Comparison of ENCODE assay signal across 8 mouse cellular contexts in genomic region chr7:127393944-127394333, GRCm38 (mm10). TPM values are rescaled to one million over a fixed set of nuclear protein-coding genes. Genes with fewer than 3 reads are reported as not detected.
DNase-seq lines count a peak whose midpoint lies in the region; ATAC-seq and TF ChIP-seq lines count a peak whose summit lies in the region.

No protein-coding gene starts in this region.

- 0 out of 2 replicates have a peak overlapping the region, but pooled peaks have one; percentile 1 for H3K9ac ChIP-seq in liver, adult 2 months (ENCODE audit: low read depth, low read length)
- peak overlapping the region; percentile 37; the same call in 1 of the 2 replicates for H3K9ac ChIP-seq in embryonic facial prominence, embryonic 15.5 days
- H3K9ac ChIP-seq in limb, embryonic 11.5 days (ENCODE audit: low read length): peak overlapping the region; percentile 44
- peak overlapping the region; percentile 56 for H3K9ac ChIP-seq in neural tube, embryonic 15.5 days (replicated peaks)

- no peak overlapping the region for H3K27ac ChIP-seq in liver, adult 2 months (replicated peaks; ENCODE audit: insufficient read depth, low read depth, low read length)
- peak overlapping the region; percentile 79 for H3K27ac ChIP-seq in embryonic facial prominence, embryonic 15.5 days (replicated peaks)
- H3K27ac ChIP-seq in limb, embryonic 11.5 days (replicated peaks; ENCODE audit: low read depth, low read length): 0 out of 2 replicates have a peak overlapping the region, but pooled peaks have one; percentile 39
- H3K27ac ChIP-seq in neural tube, embryonic 15.5 days (replicated peaks): peak overlapping the region; percentile 81

- peaks cover 6% of the 10 kb centered on the region for H3K4me1 ChIP-seq in liver, adult 2 months (ENCODE audit: control insufficient read depth, insufficient read depth, low read length)
- peaks cover 14% of the 10 kb centered on the region for H3K4me1 ChIP-seq in embryonic facial prominence, embryonic 15.5 days
- H3K4me1 ChIP-seq in limb, embryonic 11.5 days (ENCODE audit: control insufficient read depth, insufficient read depth, low read length): peaks cover 6% of the 10 kb centered on the region; the same call in 1 of the 2 replicates
- H3K4me1 ChIP-seq in neural tube, embryonic 15.5 days: peaks cover 18% of the 10 kb centered on the region

- TF ChIP-seq POLR2A in liver, adult 2 months (IDR thresholded peaks at IDR 0.05; ENCODE audit: extremely low read depth, insufficient read depth, low read length): no peak

- TF ChIP-seq CTCF in liver, adult 2 months (IDR thresholded peaks at IDR 0.05; ENCODE audit: low read depth, low read length): no peak

- no peaks in the 10 kb centered on the region for H3K36me3 ChIP-seq in liver, adult 2 months (ENCODE audit: control insufficient read depth, insufficient read depth, low read length)
- H3K36me3 ChIP-seq in embryonic facial prominence, embryonic 15.5 days: peaks cover 15% of the 10 kb centered on the region; the same call in 1 of the 2 replicates
- H3K36me3 ChIP-seq in limb, embryonic 11.5 days (ENCODE audit: control insufficient read depth, insufficient read depth, low read length): no peaks in the 10 kb centered on the region; the same call in 1 of the 2 replicates
- H3K36me3 ChIP-seq in neural tube, embryonic 15.5 days: no peaks in the 10 kb centered on the region; the same call in 1 of the 2 replicates

- H3K4me2 ChIP-seq in embryonic facial prominence, embryonic 15.5 days (replicated peaks): peak overlapping the region; percentile 70
- peak overlapping the region; percentile 61 for H3K4me2 ChIP-seq in limb, embryonic 11.5 days (ENCODE audit: low read depth, severe bottlenecking)
- H3K4me2 ChIP-seq in neural tube, embryonic 15.5 days: peak overlapping the region; percentile 76

- H3K79me2 ChIP-seq in liver, adult 2 months (ENCODE audit: control insufficient read depth, insufficient read depth, low read length): peaks cover 9% of the 10 kb centered on the region; the same call in 1 of the 2 replicates

- no peak for ATAC-seq in embryonic facial prominence, embryonic 15.5 days (ENCODE audit: insufficient number of reproducible peaks, low FRiP score, low TSS enrichment, low read depth)
- ATAC-seq in limb, embryonic 11.5 days (ENCODE audit: insufficient number of reproducible peaks, low FRiP score, low TSS enrichment, low read depth): 0 out of 2 replicates have a peak, but pooled peaks have one; percentile 14
- ATAC-seq in neural tube, embryonic 15.5 days (ENCODE audit: low FRiP score): no peak

- H3K27me3 ChIP-seq in liver, adult 2 months (ENCODE audit: control insufficient read depth, insufficient read depth, low read length): no peaks in the 10 kb centered on the region
- H3K27me3 ChIP-seq in embryonic facial prominence, embryonic 15.5 days: 0 out of 2 replicates have a peak, but pooled peaks cover 5% of the 10 kb centered on the region
- H3K27me3 ChIP-seq in limb, embryonic 11.5 days (ENCODE audit: control insufficient read depth, insufficient read depth, low read length): no peaks in the 10 kb centered on the region
- H3K27me3 ChIP-seq in neural tube, embryonic 15.5 days (replicated peaks): peaks cover 4% of the 10 kb centered on the region; the same call in 1 of the 2 replicates

- WGBS in liver, adult 2 months: 7% methylated on average over 7 of the region's 7 CpGs
- WGBS in embryonic facial prominence, embryonic 15.5 days: 21% methylated on average over 7 of the region's 7 CpGs
- 29% methylated on average over 7 of the region's 7 CpGs for WGBS in limb, embryonic 11.5 days
- 20% methylated on average over 7 of the region's 7 CpGs for WGBS in neural tube, embryonic 15.5 days

- DNase-seq in liver, adult 2 months (ENCODE audit: extremely low read depth, low read depth, low spot score): no peak
- DNase-seq in liver: no peak
- DNase-seq in limb, embryonic 11.5 days (ENCODE audit: low spot score): no peak
- no peak for DNase-seq in thymus, postnatal 4 days
- no peak for DNase-seq in adrenal gland, postnatal 25 days
- no peak for DNase-seq in adrenal gland, adult 18-20 months (ENCODE audit: low spot score in 2 of 2)

- H3K4me3 ChIP-seq in liver, adult 2 months (ENCODE audit: insufficient read depth, low read depth, low read length): peak overlapping the region; percentile 27
- H3K4me3 ChIP-seq in embryonic facial prominence, embryonic 15.5 days (replicated peaks): peak overlapping the region; percentile 63
- peak overlapping the region; percentile 63 for H3K4me3 ChIP-seq in limb, embryonic 11.5 days (ENCODE audit: low read depth, low read length)
- peak overlapping the region; percentile 68 for H3K4me3 ChIP-seq in neural tube, embryonic 15.5 days (replicated peaks)

- no peaks in the 10 kb centered on the region for H3K9me3 ChIP-seq in embryonic facial prominence, embryonic 15.5 days (replicated peaks)
- H3K9me3 ChIP-seq in limb, embryonic 11.5 days (ENCODE audit: control insufficient read depth, low read length): no peaks in the 10 kb centered on the region
- no peaks in the 10 kb centered on the region for H3K9me3 ChIP-seq in neural tube, embryonic 15.5 days (replicated peaks)

RNA-seq across cellular contexts. Expression of gene E430018J23Rik, which starts 0.5 kb away (rescaled TPM):
- total RNA-seq in liver, adult 2 months (2014; rRNA removed): 4.9 and 5.8 TPM in 2 replicates
- polyA plus RNA-seq in liver, adult 2 months (2012; rRNA removed): 5.4 and 7.7 TPM in 2 replicates
- 8.4 and 9.2 TPM in 2 replicates for polyA plus RNA-seq in embryonic facial prominence, embryonic 15.5 days (2015; fragmentation: Nextera tagmentation; extraction: Ambion mirVana)
- polyA plus RNA-seq in limb, embryonic 11.5 days (2014; fragmentation: Nextera tagmentation; extraction: Ambion mirVana): 7.4 and 9.0 TPM in 2 replicates
- 5.0 and 5.2 TPM in 2 replicates for polyA plus RNA-seq in neural tube, embryonic 15.5 days (2015; fragmentation: Nextera tagmentation; extraction: Ambion mirVana)
- total RNA-seq in adrenal gland, postnatal 25 days (2021): 9.6 and 10.7 TPM in 2 replicates
- total RNA-seq in adrenal gland, adult 18-20 months (2021): 1 to 10 TPM; 8.2 to 8.4 TPM

RNA-seq across cellular contexts. Expression of gene 9130019O22Rik, which starts 7.0 kb away (rescaled TPM):
- total RNA-seq in liver, adult 2 months (2014; rRNA removed): 2.0 and 2.3 TPM in 2 replicates
- polyA plus RNA-seq in liver, adult 2 months (2012; rRNA removed): 1.6 and 2.0 TPM in 2 replicates
- 5.3 and 6.2 TPM in 2 replicates for polyA plus RNA-seq in embryonic facial prominence, embryonic 15.5 days (2015; fragmentation: Nextera tagmentation; extraction: Ambion mirVana)
- polyA plus RNA-seq in limb, embryonic 11.5 days (2014; fragmentation: Nextera tagmentation; extraction: Ambion mirVana): 6.3 and 6.8 TPM in 2 replicates
- polyA plus RNA-seq in neural tube, embryonic 15.5 days (2015; fragmentation: Nextera tagmentation; extraction: Ambion mirVana): 4.4 and 4.8 TPM in 2 replicates
- total RNA-seq in adrenal gland, postnatal 25 days (2021): 5.3 and 5.9 TPM in 2 replicates
- 1 to 10 TPM; 4.1 to 5.0 TPM for total RNA-seq in adrenal gland, adult 18-20 months (2021)

RNA-seq across cellular contexts. Expression of gene Zfp764, which starts 12.7 kb away (rescaled TPM):
- 1.8 and 2.5 TPM in 2 replicates for total RNA-seq in liver, adult 2 months (2014; rRNA removed)
- polyA plus RNA-seq in liver, adult 2 months (2012; rRNA removed): 1.3 and 1.8 TPM in 2 replicates
- polyA plus RNA-seq in embryonic facial prominence, embryonic 15.5 days (2015; fragmentation: Nextera tagmentation; extraction: Ambion mirVana): 8.9 and 9.2 TPM in 2 replicates
- polyA plus RNA-seq in limb, embryonic 11.5 days (2014; fragmentation: Nextera tagmentation; extraction: Ambion mirVana): 7.5 and 7.7 TPM in 2 replicates
- 4.2 and 6.3 TPM in 2 replicates for polyA plus RNA-seq in neural tube, embryonic 15.5 days (2015; fragmentation: Nextera tagmentation; extraction: Ambion mirVana)
- 7.5 and 8.0 TPM in 2 replicates for total RNA-seq in adrenal gland, postnatal 25 days (2021)
- total RNA-seq in adrenal gland, adult 18-20 months (2021): 1 to 10 TPM; 6.6 to 6.9 TPM

RNA-seq across cellular contexts. Expression of gene Zfp747, which starts 18.1 kb away (rescaled TPM):
- total RNA-seq in liver, adult 2 months (2014; rRNA removed): 3.6 and 3.7 TPM in 2 replicates
- 3.0 and 4.0 TPM in 2 replicates for polyA plus RNA-seq in liver, adult 2 months (2012; rRNA removed)
- polyA plus RNA-seq in embryonic facial prominence, embryonic 15.5 days (2015; fragmentation: Nextera tagmentation; extraction: Ambion mirVana): 10.6 and 12.3 TPM in 2 replicates
- 8.6 and 9.2 TPM in 2 replicates for polyA plus RNA-seq in limb, embryonic 11.5 days (2014; fragmentation: Nextera tagmentation; extraction: Ambion mirVana)
- polyA plus RNA-seq in neural tube, embryonic 15.5 days (2015; fragmentation: Nextera tagmentation; extraction: Ambion mirVana): 8.1 and 8.5 TPM in 2 replicates
- total RNA-seq in adrenal gland, postnatal 25 days (2021): 8.3 and 11.2 TPM in 2 replicates
- total RNA-seq in adrenal gland, adult 18-20 months (2021): 10 to 100 TPM; 10.4 to 13.0 TPM

RNA-seq across cellular contexts. Expression of gene Zfp688, which starts 27.9 kb away (rescaled TPM):
- 2.9 and 3.0 TPM in 2 replicates for total RNA-seq in liver, adult 2 months (2014; rRNA removed)
- 8.5 and 9.4 TPM in 2 replicates for polyA plus RNA-seq in liver, adult 2 months (2012; rRNA removed)
- 24.1 and 24.8 TPM in 2 replicates for polyA plus RNA-seq in embryonic facial prominence, embryonic 15.5 days (2015; fragmentation: Nextera tagmentation; extraction: Ambion mirVana)
- 33.7 and 37.7 TPM in 2 replicates for polyA plus RNA-seq in limb, embryonic 11.5 days (2014; fragmentation: Nextera tagmentation; extraction: Ambion mirVana)
- 29.2 and 30.6 TPM in 2 replicates for polyA plus RNA-seq in neural tube, embryonic 15.5 days (2015; fragmentation: Nextera tagmentation; extraction: Ambion mirVana)
- total RNA-seq in adrenal gland, postnatal 25 days (2021): 13.3 and 23.3 TPM in 2 replicates
- 10 to 100 TPM in 1 of 2 experiments, 1 to 10 TPM in 1; 9.9 to 11.4 TPM for total RNA-seq in adrenal gland, adult 18-20 months (2021)

Comparison
In these comparisons a context has a peak if more than half of its experiments do, and no peak if none do; other contexts are left out.
1. H3K9ac ChIP-seq: peak in every context shown above with its lines; median percentile 56 in neural tube, embryonic 15.5 days; 44 in limb, embryonic 11.5 days; 37 in embryonic facial prominence, embryonic 15.5 days; 1 in liver, adult 2 months.